ENCODE assay signal across 23 mouse cellular contexts in the genomic region with DNA sequence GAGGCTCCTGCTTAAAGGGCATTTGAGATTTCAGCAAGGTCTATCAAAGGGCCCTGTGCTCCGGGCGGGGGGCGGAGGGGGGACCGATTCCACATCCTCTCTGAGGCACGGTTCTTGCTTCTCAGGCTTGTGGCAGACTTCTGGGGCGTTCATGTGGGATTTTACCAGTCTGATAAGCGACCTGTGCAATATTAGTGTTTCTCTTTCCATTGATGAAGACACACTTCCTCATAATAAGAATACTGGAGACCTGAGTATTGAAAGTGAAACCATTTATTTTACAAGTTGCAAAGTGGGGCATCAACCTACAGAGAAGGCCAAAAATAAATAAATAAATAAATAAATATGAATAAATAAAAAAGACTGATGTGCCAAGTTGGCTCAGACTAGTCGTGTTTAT. TPM values are rescaled to one million over a fixed set of nuclear protein-coding genes. Genes with fewer than 3 reads are reported as not detected.
DNase-seq lines count a peak whose midpoint lies in the region; ATAC-seq and TF ChIP-seq lines count a peak whose summit lies in the region.
"Had no signal": no experiment of that assay in that cellular context is flagged by ENCODE, and none has a peak within 500 bp of the region (broad histone marks: within the 10 kb centered on the region; RNA-seq: fewer than 3 reads in every experiment).

No protein-coding gene starts in this region.

- no peaks in the 10 kb centered on the region for H3K36me3 ChIP-seq in splenic B cell, adult 2 months (ENCODE audit: control insufficient read depth, insufficient read depth, low read length, poor library complexity, severe bottlenecking)
- no peaks in the 10 kb centered on the region for H3K36me3 ChIP-seq in stomach, postnatal 0 days (ENCODE audit: control insufficient read depth, insufficient read depth, low read length)
- H3K36me3 ChIP-seq: embryonic facial prominence, embryonic 15.5 days; heart, embryonic 10.5 days had no signal

- H3K4me3 ChIP-seq in stomach, postnatal 0 days (ENCODE audit: low read depth, low read length), result no peak overlapping the region
- H3K4me3 ChIP-seq: embryonic facial prominence, embryonic 15.5 days; erythroblast, embryonic 14.5 days; forebrain, embryonic 10.5 days; gastrocnemius, adult 2 months; heart, embryonic 10.5 days had no signal

- no peaks in the 10 kb centered on the region for H3K4me1 ChIP-seq in stomach, postnatal 0 days (replicated peaks; ENCODE audit: control insufficient read depth, insufficient read depth)
- H3K4me1 ChIP-seq: embryonic facial prominence, embryonic 15.5 days; heart, embryonic 10.5 days had no signal

- WGBS in stomach, postnatal 0 days, result 89% methylated on average over 8 of the region's 8 CpGs

- H3K27ac ChIP-seq in stomach, postnatal 0 days (replicated peaks), result no peak overlapping the region
- H3K27ac ChIP-seq: embryonic facial prominence, embryonic 15.5 days; forebrain, embryonic 10.5 days; gastrocnemius, adult 2 months; heart, embryonic 10.5 days; hindbrain, embryonic 14.5 days had no signal

- intact Hi-C loops in gastrocnemius, postnatal 36 days (cut with DNase I), result no loop called here

- no peak overlapping the region for H3K4me2 ChIP-seq in stomach, postnatal 0 days (replicated peaks; ENCODE audit: low read depth)
- H3K4me2 ChIP-seq: embryonic facial prominence, embryonic 15.5 days; hindbrain, embryonic 14.5 days had no signal

- ATAC-seq in stomach, postnatal 0 days (ENCODE audit: low FRiP score, low TSS enrichment), result no peak
- ATAC-seq: forebrain, embryonic 14.5 days had no signal

- no peak overlapping the region for H3K9ac ChIP-seq in stomach, postnatal 0 days (ENCODE audit: low read length)
- H3K9ac ChIP-seq: embryonic facial prominence, embryonic 15.5 days; hindbrain, embryonic 14.5 days had no signal

- no peaks in the 10 kb centered on the region; the same call in 1 of the 2 replicates for H3K27me3 ChIP-seq in splenic B cell, adult 2 months (ENCODE audit: control insufficient read depth, insufficient read depth, low read length, poor library complexity, severe bottlenecking)
- no peaks in the 10 kb centered on the region for H3K27me3 ChIP-seq in stomach, postnatal 0 days (ENCODE audit: control insufficient read depth, insufficient read depth, low read length)
- H3K27me3 ChIP-seq: embryonic facial prominence, embryonic 15.5 days had no signal

- no peak for TF ChIP-seq CTCF in stomach, postnatal 0 days (IDR thresholded peaks at IDR 0.05; ENCODE audit: low read depth)

- DNase-seq in A20 (ENCODE audit: low read depth, low spot score), result peak; percentile 65
- DNase-seq in T-cell, adult 2 months (ENCODE audit: low spot score), result peak; percentile 26
- DNase-seq in induced T-regulatory cell, adult 2 months (ENCODE audit: low read depth), result peak; percentile 21
- DNase-seq in splenic B cell, adult 2 months (ENCODE audit: low read depth, low spot score), result peak; percentile 60
- DNase-seq in cerebellum, adult 9-11 months, result no peak
- DNase-seq in stomach, postnatal 0 days (ENCODE audit: low spot score), result no peak
- no peak for DNase-seq in gastrocnemius, postnatal 36 days
- DNase-seq: adrenal gland, postnatal 14 days; cerebellum, adult 11-12 months; cerebellum, adult 9-10 months; embryo, embryonic 11 days; gastrocnemius, adult 2 months; gastrocnemius, postnatal 25 days; heart, adult 18-20 months; heart, postnatal 10 days; heart, postnatal 4 days had no signal

- no peaks in the 10 kb centered on the region for H3K9me3 ChIP-seq in stomach, postnatal 0 days (ENCODE audit: control insufficient read depth, low read length)
- H3K9me3 ChIP-seq: embryonic facial prominence, embryonic 15.5 days; forebrain, embryonic 10.5 days; heart, embryonic 10.5 days had no signal

- TF ChIP-seq EP300 in stomach, postnatal 0 days (optimal IDR thresholded peaks at IDR 0.05), result no peak

RNA-seq across cellular contexts. Expression of a gene that starts 34.5 kb away (rescaled TPM):
- not detected in 2 replicates for polyA plus RNA-seq in stomach, postnatal 0 days (2015; fragmentation: Nextera tagmentation; extraction: Ambion mirVana)
- not detected for total RNA-seq in gastrocnemius, postnatal 36 days (2021)
- total RNA-seq: gastrocnemius, adult 2 months; gastrocnemius, postnatal 25 days; heart, adult 18-20 months; heart, postnatal 4 days had no signal
- polyA plus RNA-seq: erythroblast, embryonic 14.5 days; heart, embryonic 14.5 days had no signal

Comparison
In these comparisons a context has a peak if more than half of its experiments do, and no peak if none do; other contexts are left out.
1. DNase-seq: peak in A20 (single experiment), T-cell, adult 2 months (single experiment), induced T-regulatory cell, adult 2 months (single experiment) and splenic B cell, adult 2 months (single experiment); none in cerebellum, adult 9-11 months (single experiment), stomach, postnatal 0 days (single experiment) and gastrocnemius, postnatal 36 days (0 of 2).